Mouse (Mus musculus) E14TG2a.4 (cell line): ENCODE results near the gene Pcyt2.

ENCODE experiments used
- H3K27me3 ChIP-seq: 2 replicates; pipeline ENCODE4 v1.6.1; 2014; ENCODE audit warnings: low read length, control low read depth; ENCODE audit not compliant: insufficient read depth
- H3K36me3 ChIP-seq: 2 replicates; pipeline ENCODE4 v1.6.1; 2014; ENCODE audit warnings: low read length, control low read depth; ENCODE audit not compliant: insufficient read depth
- H3K4me1 ChIP-seq: replicated peaks from 2 replicates; pipeline ENCODE4 v1.6.1; 2014; ENCODE audit warnings: low read depth, low read length, control low read depth
- H3K4me3 ChIP-seq: replicated peaks from 2 replicates; pipeline ENCODE4 v1.5.1; 2014; ENCODE audit warnings: mild to moderate bottlenecking, low read length
- H3K9me3 ChIP-seq: 2 replicates; pipeline ENCODE4 v1.6.1; 2014; ENCODE audit warnings: low read length, control low read depth
- CTCF ChIP-seq: conservative IDR thresholded peaks from 2 replicates; pipeline ENCODE4 v1.5.1; 2014; ENCODE audit warnings: low read length
- NANOG ChIP-seq: IDR thresholded peaks from 2 replicates; pipeline ENCODE4 v1.6.1; 2014; ENCODE audit warnings: borderline replicate concordance, low read length, mixed read lengths
- POU5F1 ChIP-seq: IDR thresholded peaks from 2 replicates; pipeline ENCODE4 v1.6.1; 2014; ENCODE audit warnings: low read length, borderline replicate concordance

Pcyt2 gene

DNA sequence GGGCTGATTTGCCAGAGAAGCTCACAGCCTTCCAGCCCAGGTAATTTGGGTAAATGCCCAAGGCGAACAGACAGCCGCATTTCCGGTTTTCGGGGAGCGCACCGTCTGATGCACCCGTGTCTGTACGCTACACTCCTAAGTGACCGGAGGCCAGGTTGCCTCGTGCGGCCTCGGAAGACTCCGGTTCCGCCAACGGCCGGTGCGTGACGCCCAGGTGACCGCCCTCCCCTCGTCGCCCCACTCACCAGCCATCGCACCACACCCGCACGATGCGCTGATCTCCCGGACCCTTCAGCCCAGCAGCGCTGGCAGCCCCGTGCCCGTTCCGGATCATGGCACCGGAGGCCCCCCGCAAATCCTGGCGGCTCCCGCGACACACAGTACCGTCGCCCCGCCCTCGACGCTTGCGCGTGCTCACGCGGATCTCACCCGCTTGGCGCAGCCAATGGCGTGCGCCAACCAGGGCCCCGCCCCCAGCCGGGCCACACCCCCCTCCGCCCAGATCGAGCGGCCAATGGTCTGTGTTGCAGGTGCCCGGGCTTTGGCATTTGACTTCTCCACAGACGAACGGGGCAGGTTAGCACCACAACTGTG, at the start of gene Pcyt2:
Pcyt2 (minus strand) TSS at position 418 of the 594 bp plus-strand sequence.
- peak within 1 kb of the TSS; percentile 95 for H3K4me3 ChIP-seq
- H3K27me3 ChIP-seq: no peaks in the 10 kb centered on the region
- peaks cover 86% of the 10 kb centered on the region for H3K4me1 ChIP-seq
- no peak for TF ChIP-seq NANOG
- no peak for TF ChIP-seq CTCF
- TF ChIP-seq POU5F1: no peak
- H3K9me3 ChIP-seq: no peaks in the 10 kb centered on the region
- peaks cover 81% of the 10 kb centered on the region for H3K36me3 ChIP-seq

DNA sequence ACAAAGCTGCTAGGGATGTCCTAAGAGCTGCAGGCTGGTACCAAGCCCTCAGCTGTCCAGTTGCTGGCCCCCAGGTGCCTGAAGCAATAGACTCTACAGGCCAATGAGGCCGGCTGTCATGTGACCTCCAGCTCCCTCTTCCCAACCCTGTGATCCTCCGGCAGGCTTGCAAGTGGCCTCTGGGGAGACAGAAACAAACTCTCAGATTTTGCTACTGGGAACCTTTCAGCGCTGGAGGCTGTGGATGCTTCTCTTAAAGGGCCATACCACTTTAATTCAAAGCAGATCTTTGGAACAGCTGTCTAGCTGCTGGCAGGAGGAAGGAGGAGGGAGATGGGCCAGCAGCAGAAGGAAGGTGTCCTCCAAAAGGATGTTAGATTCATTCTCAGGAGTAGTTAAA, 48.9 kb upstream of the Pcyt2 start:
- peaks cover 92% of the 10 kb centered on the region for H3K4me1 ChIP-seq
- no peaks in the 10 kb centered on the region for H3K27me3 ChIP-seq
- H3K4me3 ChIP-seq: peak overlapping the region; percentile 43
- H3K36me3 ChIP-seq: no peaks in the 10 kb centered on the region
- H3K9me3 ChIP-seq: no peaks in the 10 kb centered on the region
- no peak for TF ChIP-seq POU5F1
- no peak for TF ChIP-seq CTCF
- no peak for TF ChIP-seq NANOG

DNA sequence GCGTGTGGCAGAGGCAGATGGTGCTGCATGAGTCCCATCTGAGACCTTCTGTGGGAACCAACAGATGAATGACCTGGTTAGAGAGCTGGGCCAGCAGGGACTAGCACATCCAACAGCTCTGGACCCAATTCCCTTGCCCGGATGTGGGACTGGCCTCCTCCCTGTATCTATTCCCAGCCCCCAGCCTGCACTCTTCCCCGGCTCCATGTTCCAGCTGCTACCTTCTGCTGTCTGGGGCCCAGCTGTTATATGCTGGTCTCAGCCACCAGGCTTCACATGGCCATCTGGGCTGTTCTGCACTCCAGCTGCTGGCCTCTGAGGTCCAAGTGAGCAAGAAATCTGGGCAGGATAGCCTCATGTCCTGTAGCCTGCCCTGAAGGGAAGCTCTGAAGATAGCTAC, 47.7 kb upstream of the Pcyt2 start:
- Histone ChIP-seq H3K36me3 (no peaks in the 10 kb centered on the region), H3K4me1 (peaks cover 91% of the 10 kb centered on the region), H3K4me3 (peak overlapping the region; percentile 43), H3K27me3 (no peaks in the 10 kb centered on the region), H3K9me3 (no peaks in the 10 kb centered on the region)
- TF ChIP-seq POU5F1 (no peak), CTCF (no peak), NANOG (no peak)

GRCm38 (mm10) chr11:120663714-120664113, 46.0 kb upstream of the Pcyt2 start:
- Histone ChIP-seq H3K4me3 (peak overlapping the region; percentile 17; the same call in 1 of the 2 replicates), H3K4me1 (peaks cover 83% of the 10 kb centered on the region), H3K36me3 (0 out of 2 replicates have a peak, but pooled peaks cover 3% of the 10 kb centered on the region), H3K27me3 (peaks cover 12% of the 10 kb centered on the region), H3K9me3 (no peaks in the 10 kb centered on the region)
- TF ChIP-seq NANOG (peak; percentile 93), CTCF (no peak), POU5F1 (no peak)

DNA sequence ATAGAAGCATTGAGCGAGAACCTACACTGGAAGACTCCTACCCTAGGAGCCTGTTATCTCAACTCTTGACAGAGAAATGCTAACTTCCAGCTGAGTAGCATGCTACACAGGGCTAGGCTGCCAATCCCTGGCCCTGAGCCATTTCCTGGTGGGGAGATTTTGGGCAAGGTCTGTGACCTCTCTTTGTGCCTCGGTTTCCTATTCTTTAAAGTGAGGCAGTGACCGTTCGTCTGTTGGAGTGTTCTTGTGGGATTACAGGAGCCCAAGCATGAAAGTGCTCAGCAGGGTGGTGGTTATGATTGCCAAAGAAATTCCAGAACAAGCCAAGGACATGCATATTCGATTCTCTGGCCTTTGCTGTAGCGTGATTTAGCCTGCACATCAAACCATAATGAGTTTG, 45.0 kb upstream of the Pcyt2 start:
- H3K36me3 ChIP-seq: peaks cover 12% of the 10 kb centered on the region
- peaks cover 20% of the 10 kb centered on the region for H3K27me3 ChIP-seq
- TF ChIP-seq POU5F1: no peak
- no peak for TF ChIP-seq NANOG
- no peak for TF ChIP-seq CTCF
- peaks cover 83% of the 10 kb centered on the region for H3K4me1 ChIP-seq
- peak overlapping the region; percentile 89 for H3K4me3 ChIP-seq
- H3K9me3 ChIP-seq: no peaks in the 10 kb centered on the region

DNA sequence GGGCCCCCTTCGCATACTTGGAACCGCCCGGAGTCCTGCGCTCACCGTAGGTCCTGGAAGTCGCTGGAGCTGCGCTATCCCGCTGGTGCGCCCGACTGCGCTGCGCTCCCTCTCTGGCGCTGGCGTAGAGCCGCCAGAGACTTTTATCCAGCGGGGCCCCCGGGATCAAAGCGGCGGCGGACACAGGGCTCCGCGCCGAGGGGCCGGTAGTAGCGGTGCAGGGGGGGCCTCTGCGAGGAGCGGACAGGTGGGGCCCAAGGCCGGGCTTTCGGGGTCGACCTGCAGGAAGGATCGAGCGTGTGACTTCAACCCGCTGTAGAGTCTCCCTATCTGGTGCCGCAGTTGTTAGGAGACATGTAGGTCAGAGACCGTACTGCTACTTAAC, 43.3 kb upstream of the Pcyt2 start, which contains the start of gene Notum:
Notum (minus strand) TSS at position 100 of the 385 bp plus-strand sequence.
- peaks cover 83% of the 10 kb centered on the region for H3K4me1 ChIP-seq
- H3K4me3 ChIP-seq: peak within 1 kb of the TSS; percentile 89
- peaks cover 27% of the 10 kb centered on the region for H3K27me3 ChIP-seq
- TF ChIP-seq CTCF (no peak), NANOG (no peak), POU5F1 (no peak)
- H3K9me3 ChIP-seq: no peaks in the 10 kb centered on the region
- H3K36me3 ChIP-seq: peaks cover 29% of the 10 kb centered on the region

- Histone ChIP-seq H3K9me3 (no peaks in the 10 kb centered on the region), H3K36me3 (peaks cover 35% of the 10 kb centered on the region), H3K4me3 (peak overlapping the region; percentile 89), H3K27me3 (peaks cover 27% of the 10 kb centered on the region), H3K4me1 (peaks cover 83% of the 10 kb centered on the region)
- TF ChIP-seq POU5F1 (no peak), NANOG (no peak), CTCF (no peak)
These were observed 42.8 kb upstream of the Pcyt2 start for GRCm38 (mm10) chr11:120660301-120661075.

DNA sequence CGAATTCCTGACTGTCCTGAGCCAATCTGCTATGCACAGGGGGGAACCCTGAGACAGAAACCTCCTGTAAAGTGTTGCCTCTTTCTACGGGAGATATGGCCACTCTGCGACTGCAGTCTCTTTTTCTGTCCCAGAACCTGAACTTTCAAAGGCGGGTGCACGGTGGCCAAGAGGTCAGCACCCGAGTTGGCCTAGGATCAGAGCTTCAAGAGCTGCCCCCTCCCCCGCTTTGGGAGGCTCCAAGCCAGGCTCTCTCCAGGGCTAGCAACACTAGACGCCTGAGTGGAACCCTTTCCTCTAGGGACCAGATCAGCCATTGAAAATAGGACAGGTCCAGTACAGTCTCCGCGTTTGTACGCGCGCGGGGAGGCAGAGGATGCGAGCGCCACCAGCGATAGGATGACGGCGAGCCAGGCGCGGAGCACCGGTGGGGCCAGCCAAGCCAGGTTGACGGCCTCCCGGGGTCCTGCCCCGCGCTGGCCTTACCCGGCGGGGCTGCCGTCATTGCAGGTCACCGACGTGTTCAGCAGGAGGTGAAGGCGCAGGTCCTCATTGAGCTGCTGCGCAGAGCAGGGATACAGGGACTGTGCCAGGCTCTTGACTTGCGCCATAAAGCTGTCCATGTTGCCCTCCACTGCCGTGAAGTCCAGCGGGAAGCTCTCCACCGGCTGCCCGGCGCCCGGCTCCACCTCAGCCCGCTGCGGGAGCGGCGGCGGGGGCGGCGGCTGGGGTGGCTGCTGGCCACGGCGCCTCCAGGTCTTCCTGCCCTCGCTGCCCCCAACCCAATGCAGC, 42.0 kb upstream of the Pcyt2 start:
- Histone ChIP-seq H3K9me3 (no peaks in the 10 kb centered on the region), H3K4me3 (peak overlapping the region; percentile 89), H3K27me3 (peaks cover 27% of the 10 kb centered on the region), H3K36me3 (peaks cover 43% of the 10 kb centered on the region), H3K4me1 (peaks cover 78% of the 10 kb centered on the region)
- TF ChIP-seq POU5F1 (no peak), CTCF (no peak), NANOG (no peak)
